Mouse (Mus musculus) fat pad, adult 2 months (tissue): Measurements from ENCODE around the gene Zfp839.
"Not testable (repeated sequence)": the region's sequence is repeated elsewhere in the genome, so short reads cannot be mapped to it uniquely, and the experiment has no call there.

Experiments
- DNase-seq: peaks from one replicate; pipeline ENCODE4 v3.0.0-alpha.2; 2011; ENCODE audit warnings: low read depth, low spot score; ENCODE audit errors: extremely low read depth

Zfp839 gene

GRCm38 (mm10) chr12:110840348-110841198, 9.5 kb upstream of the Zfp839 start, which contains the start of gene Mok:
Gene Mok, minus strand, starts transcription at chr12:110840939.
- no peak for DNase-seq

GRCm38 (mm10) chr12:110841731-110842493, 8.1 kb upstream of the Zfp839 start:
- DNase-seq = no peak

- DNase-seq = no peak
Observed at GRCm38 (mm10) chr12:110843194-110844048, 6.6 kb upstream of the Zfp839 start.

- DNase-seq = no peak
Observed at GRCm38 (mm10) chr12:110844227-110845130, 5.6 kb upstream of the Zfp839 start.

GRCm38 (mm10) chr12:110845131-110845880, 4.7 kb upstream of the Zfp839 start:
- DNase-seq = peak; percentile 58

- no peak for DNase-seq
Observed at GRCm38 (mm10) chr12:110846191-110846765, 3.8 kb upstream of the Zfp839 start.

- no peak for DNase-seq
Observed at GRCm38 (mm10) chr12:110850929-110851256, 840 bp downstream of the Zfp839 start.

- no peak for DNase-seq
Observed at GRCm38 (mm10) chr12:110851414-110851813, 1.4 kb downstream of the Zfp839 start.

GRCm38 (mm10) chr12:110851923-110852322, 1.9 kb downstream of the Zfp839 start:
- no peak for DNase-seq

- no peak for DNase-seq
Observed at GRCm38 (mm10) chr12:110854786-110855737, 5.0 kb downstream of the Zfp839 start.

GRCm38 (mm10) chr12:110857196-110857595, 7.1 kb downstream of the Zfp839 start:
- no peak for DNase-seq

GRCm38 (mm10) chr12:110858681-110859080, 8.6 kb downstream of the Zfp839 start:
- DNase-seq = not testable (repeated sequence)

GRCm38 (mm10) chr12:110860293-110860692, 10.2 kb downstream of the Zfp839 start:
- DNase-seq = no peak

- DNase-seq = no peak
Observed at GRCm38 (mm10) chr12:110861256-110861655, 11.2 kb downstream of the Zfp839 start.

GRCm38 (mm10) chr12:110864008-110864407, 14.0 kb downstream of the Zfp839 start:
- no peak for DNase-seq

GRCm38 (mm10) chr12:110865571-110865970, 15.5 kb downstream of the Zfp839 start:
- DNase-seq = no peak

GRCm38 (mm10) chr12:110865989-110866388, 15.9 kb downstream of the Zfp839 start:
- DNase-seq = peak; percentile 54

- DNase-seq = no peak
Observed at GRCm38 (mm10) chr12:110870107-110870506, 20.1 kb downstream of the Zfp839 start.
